Mouse (Mus musculus) forebrain, embryonic 10.5 days (tissue): ENCODE measurements around the gene Mrtfb. TPM values are rescaled to one million over a fixed set of nuclear protein-coding genes. Genes with fewer than 3 reads are reported as not detected.
A peak's percentile ranks its signal among the peaks of the same experiment; 100 is the strongest.
"Not testable (repeated sequence)": the region's sequence is repeated elsewhere in the genome, so short reads cannot be mapped to it uniquely, and the experiment has no call there.

Experiments
- DNase-seq: peaks from one replicate; pipeline ENCODE4 v3.0.0-alpha.2; 2017; ENCODE audit warnings: low spot score; ENCODE audit errors: extremely low spot score
- H3K27ac ChIP-seq: fragments of 300-500 bp; sonication (generic); 2 replicates; pipeline ENCODE4 v1.5.1; 2016; ENCODE audit warnings: mild to moderate bottlenecking
- H3K27me3 ChIP-seq: fragments of 300-500 bp; sonication (generic); 2 replicates; pipeline ENCODE4 v1.6.1; 2016; ENCODE audit warnings: mild to moderate bottlenecking; ENCODE audit not compliant: poor library complexity, severe bottlenecking
- H3K36me3 ChIP-seq: fragments of 300-500 bp; sonication (generic); replicated peaks from 2 replicates; pipeline ENCODE4 v1.6.1; 2016; ENCODE audit warnings: mild to moderate bottlenecking, moderate library complexity
- H3K4me1 ChIP-seq: fragments of 300-500 bp; sonication (generic); 2 replicates; pipeline ENCODE4 v1.6.1; 2016
- H3K4me3 ChIP-seq: fragments of 300-500 bp; sonication (generic); 2 replicates; pipeline ENCODE4 v1.5.1; 2016; ENCODE audit warnings: mild to moderate bottlenecking, moderate library complexity
- H3K9me3 ChIP-seq: fragments of 300-500 bp; sonication (generic); 2 replicates; pipeline ENCODE4 v1.6.1; 2016; ENCODE audit warnings: mild to moderate bottlenecking, moderate library complexity
- WGBS: fragments of 180-500 bp; shearing (Covaris S2); methylation state at CpG from one replicate; pipeline ENCODE4 v1.1.7; 2016; 5-methylcytosine and 5-hydroxymethylcytosine counted together
- polyA plus RNA-seq: library from polyadenylated mRNA; unstranded; fragments of >200 nt; fragmentation: Nextera tagmentation; extraction: Ambion mirVana; gene quantifications from 2 replicates; pipeline ENCODE4 v1.2.1, GENCODE M21; 2016

Mrtfb gene
- polyA plus RNA-seq, 1 experiment from 2014 or later: 19.1 TPM

GRCm38 (mm10) chr16:13333781-13334341 lies 77.6 kb downstream of the Mrtfb start:
- Histone ChIP-seq H3K36me3 (no peaks in the 10 kb centered on the region), H3K27ac (no peak overlapping the region), H3K9me3 (no peaks in the 10 kb centered on the region), H3K4me1 (0 out of 2 replicates have a peak, but pooled peaks cover 3% of the 10 kb centered on the region), H3K27me3 (no peaks in the 10 kb centered on the region), H3K4me3 (no peak overlapping the region)
- whole genome bisulfite sequencing: 89% methylated on average over 5 of the region's 5 CpGs
- no peak for DNase-seq

GRCm38 (mm10) chr16:13336503-13337230 lies 80.4 kb downstream of the Mrtfb start:
- Histone ChIP-seq H3K27ac (no peak overlapping the region), H3K27me3 (no peaks in the 10 kb centered on the region), H3K36me3 (no peaks in the 10 kb centered on the region), H3K9me3 (no peaks in the 10 kb centered on the region), H3K4me3 (no peak overlapping the region), H3K4me1 (no peaks in the 10 kb centered on the region)
- WGBS: 77% methylated on average over 5 of the region's 5 CpGs
- DNase-seq: no peak

GRCm38 (mm10) chr16:13338094-13338493 lies 81.8 kb downstream of the Mrtfb start:
- 88% methylated on average over 4 of the region's 4 CpGs for WGBS
- Histone ChIP-seq H3K4me3 (no peak overlapping the region), H3K27me3 (no peaks in the 10 kb centered on the region), H3K9me3 (no peaks in the 10 kb centered on the region), H3K4me1 (no peaks in the 10 kb centered on the region), H3K27ac (no peak overlapping the region), H3K36me3 (no peaks in the 10 kb centered on the region)
- DNase-seq: no peak

- WGBS: 89% methylated on average over 6 of the region's 6 CpGs
- Histone ChIP-seq H3K4me3 (no peak overlapping the region), H3K36me3 (no peaks in the 10 kb centered on the region), H3K4me1 (no peaks in the 10 kb centered on the region), H3K9me3 (no peaks in the 10 kb centered on the region), H3K27me3 (no peaks in the 10 kb centered on the region), H3K27ac (no peak overlapping the region)
- DNase-seq: no peak
These were observed 83.2 kb downstream of the Mrtfb start for GRCm38 (mm10) chr16:13339433-13339832.

GRCm38 (mm10) chr16:13345822-13346221 lies 89.5 kb downstream of the Mrtfb start:
- H3K27me3 ChIP-seq, H3K4me3 ChIP-seq, DNase-seq: not testable (repeated sequence)

GRCm38 (mm10) chr16:13350729-13351128 lies 94.4 kb downstream of the Mrtfb start:
- H3K4me3 ChIP-seq: no peak overlapping the region
- H3K9me3 ChIP-seq: no peaks in the 10 kb centered on the region
- H3K27me3 ChIP-seq: no peaks in the 10 kb centered on the region
- H3K27ac ChIP-seq: no peak overlapping the region
- peaks cover 9% of the 10 kb centered on the region for H3K4me1 ChIP-seq
- no peak for DNase-seq
- H3K36me3 ChIP-seq: no peaks in the 10 kb centered on the region
- 89% methylated on average over 4 of the region's 4 CpGs for WGBS

More at GRCm38 (mm10) chr16:13345822-13346221, 89.5 kb downstream of the Mrtfb start:
- not testable (repeated sequence) for H3K36me3 ChIP-seq, H3K9me3 ChIP-seq, H3K27ac ChIP-seq, H3K4me1 ChIP-seq
- WGBS: 90% methylated on average over 2 of the region's 2 CpGs

GRCm38 (mm10) chr16:13351268-13351667 lies 95.0 kb downstream of the Mrtfb start:
- Histone ChIP-seq H3K4me3 (no peak overlapping the region), H3K36me3 (no peaks in the 10 kb centered on the region), H3K9me3 (no peaks in the 10 kb centered on the region), H3K27me3 (no peaks in the 10 kb centered on the region), H3K27ac (no peak overlapping the region), H3K4me1 (peaks cover 9% of the 10 kb centered on the region)
- DNase-seq: no peak

- WGBS: 65% methylated on average over 4 of the region's 4 CpGs
- H3K27ac ChIP-seq: no peak overlapping the region
- H3K27me3 ChIP-seq: no peaks in the 10 kb centered on the region
- no peak overlapping the region for H3K4me3 ChIP-seq
- H3K36me3 ChIP-seq: no peaks in the 10 kb centered on the region
- H3K4me1 ChIP-seq: peaks cover 26% of the 10 kb centered on the region
- H3K9me3 ChIP-seq: no peaks in the 10 kb centered on the region
- DNase-seq: no peak
These were observed 97.6 kb downstream of the Mrtfb start for GRCm38 (mm10) chr16:13353927-13354326.

GRCm38 (mm10) chr16:13354431-13354830 lies 98.2 kb downstream of the Mrtfb start:
- H3K4me1 ChIP-seq: peaks cover 29% of the 10 kb centered on the region
- no peak for DNase-seq
- no peaks in the 10 kb centered on the region for H3K9me3 ChIP-seq
- no peaks in the 10 kb centered on the region for H3K27me3 ChIP-seq
- H3K36me3 ChIP-seq: no peaks in the 10 kb centered on the region
- 82% methylated on average over 5 of the region's 5 CpGs for WGBS
- no peak overlapping the region for H3K4me3 ChIP-seq
- 0 out of 2 replicates have a peak overlapping the region, but pooled peaks have one; percentile 17 for H3K27ac ChIP-seq

GRCm38 (mm10) chr16:13357806-13358679 lies 101.8 kb downstream of the Mrtfb start:
- peak overlapping the region; percentile 16; the same call in 1 of the 2 replicates for H3K4me3 ChIP-seq
- no peaks in the 10 kb centered on the region for H3K36me3 ChIP-seq
- peak overlapping the region; percentile 56; the same call in 1 of the 2 replicates for H3K27ac ChIP-seq
- peaks cover 31% of the 10 kb centered on the region for H3K4me1 ChIP-seq
- H3K27me3 ChIP-seq: no peaks in the 10 kb centered on the region
- WGBS: 36% methylated on average over 15 of the region's 15 CpGs
- peak; percentile 39 for DNase-seq
- no peaks in the 10 kb centered on the region for H3K9me3 ChIP-seq

- no peak for DNase-seq
- no peak overlapping the region for H3K4me3 ChIP-seq
- no peak overlapping the region for H3K27ac ChIP-seq
- no peaks in the 10 kb centered on the region for H3K27me3 ChIP-seq
- no peaks in the 10 kb centered on the region for H3K9me3 ChIP-seq
- peaks cover 30% of the 10 kb centered on the region for H3K4me1 ChIP-seq
- H3K36me3 ChIP-seq: no peaks in the 10 kb centered on the region
These were observed 102.5 kb downstream of the Mrtfb start for GRCm38 (mm10) chr16:13358741-13359140.

GRCm38 (mm10) chr16:13359405-13359858 lies 103.2 kb downstream of the Mrtfb start:
- 75% methylated on average over 9 of the region's 9 CpGs for WGBS
- no peaks in the 10 kb centered on the region for H3K9me3 ChIP-seq
- H3K4me1 ChIP-seq: peaks cover 26% of the 10 kb centered on the region
- no peak overlapping the region for H3K27ac ChIP-seq
- H3K4me3 ChIP-seq: no peak overlapping the region
- no peak for DNase-seq
- H3K27me3 ChIP-seq: no peaks in the 10 kb centered on the region
- no peaks in the 10 kb centered on the region for H3K36me3 ChIP-seq

GRCm38 (mm10) chr16:13360208-13360607 lies 103.9 kb downstream of the Mrtfb start:
- Histone ChIP-seq H3K4me1 (peaks cover 26% of the 10 kb centered on the region), H3K27me3 (no peaks in the 10 kb centered on the region), H3K36me3 (no peaks in the 10 kb centered on the region), H3K27ac (no peak overlapping the region), H3K9me3 (no peaks in the 10 kb centered on the region), H3K4me3 (no peak overlapping the region)
- DNase-seq: no peak
